Mouse (Mus musculus): Measurements from ENCODE around the gene Scgb2b11. TPM values are rescaled to one million over a fixed set of nuclear protein-coding genes. Genes with fewer than 3 reads are reported as not detected.
"Not testable (repeated sequence)": the region's sequence is repeated elsewhere in the genome, so short reads cannot be mapped to it uniquely, and the experiment has no call there.

Scgb2b11 gene
- not detected for total RNA-seq (2021)

DNA sequence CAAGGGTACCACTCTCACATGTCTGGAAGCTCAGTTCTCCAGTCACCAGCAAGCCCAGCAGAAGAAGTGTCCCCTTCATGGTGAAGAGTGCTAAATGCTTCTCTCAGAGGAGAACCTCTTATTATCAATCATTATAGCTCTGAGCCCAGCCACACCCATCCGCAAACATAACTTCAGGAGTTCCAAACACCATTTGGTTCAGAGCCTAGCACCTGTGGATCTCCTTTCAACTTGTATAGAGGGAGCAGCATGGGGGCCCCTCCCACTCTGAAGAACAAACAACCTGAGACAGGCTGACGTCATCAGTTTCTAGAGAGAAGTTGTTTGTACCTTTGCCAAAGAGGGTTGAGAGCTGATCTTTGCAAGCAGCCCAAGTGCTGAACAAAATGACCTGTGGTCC lies at the start of gene Scgb2b11:
Gene Scgb2b11, minus strand, starts transcription at position 101 of the 400 bp plus-strand sequence.
- DNase-seq (ENCODE audit: extremely low spot score in 1 of 2, low spot score in 1 of 2) = not testable (repeated sequence)

DNA sequence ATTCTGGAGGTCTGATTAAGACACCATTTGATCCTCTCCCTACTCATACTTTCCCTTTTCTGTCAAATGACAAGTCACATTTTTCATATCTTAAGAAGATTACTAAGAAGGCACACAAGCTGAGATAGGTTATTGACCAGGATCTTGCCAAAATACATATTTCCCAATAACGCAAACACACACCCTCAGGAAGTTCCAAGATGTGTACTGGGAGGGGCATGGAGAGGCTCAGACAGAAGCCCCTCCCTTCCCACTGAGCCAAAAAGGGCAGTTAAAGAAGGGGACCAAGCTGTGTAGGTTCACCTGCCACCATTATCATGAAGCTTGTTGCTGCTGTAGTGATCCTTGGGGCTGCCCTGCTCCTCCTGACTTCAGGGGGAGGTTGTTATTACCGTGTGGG lies 11.6 kb upstream of the Scgb2b11 start, which contains the start of gene Scgb1b11:
Gene Scgb1b11, plus strand, starts transcription at position 301 of the 400 bp plus-strand sequence.
- DNase-seq (ENCODE audit: extremely low spot score in 1 of 2, low spot score in 1 of 2) = not testable (repeated sequence)

Other genes with a start within 250 kb of the Scgb2b11 start
- not detected for gene Scgb1b10, start 110.3 kb downstream of the Scgb2b11 start, total RNA-seq (2021)
- not detected for gene Scgb1b11, start 11.7 kb upstream of the Scgb2b11 start, total RNA-seq (2021)
- gene Scgb2b12, start 116.1 kb upstream of the Scgb2b11 start, total RNA-seq (2021) = not detected
- not detected for gene Scgb1b12, start 123.0 kb upstream of the Scgb2b11 start, total RNA-seq (2021)
- gene Scgb1b29, start 230.4 kb upstream of the Scgb2b11 start, total RNA-seq (2021) = not detected